Mouse (Mus musculus): ENCODE results near the gene Tet3. TPM values are rescaled to one million over a fixed set of nuclear protein-coding genes. Genes with fewer than 3 reads are reported as not detected.

The Tet3 gene
- 10 to 100 TPM; 53.5 to 65.9 (median 58.5) TPM for total RNA-seq (2022)

DNA sequence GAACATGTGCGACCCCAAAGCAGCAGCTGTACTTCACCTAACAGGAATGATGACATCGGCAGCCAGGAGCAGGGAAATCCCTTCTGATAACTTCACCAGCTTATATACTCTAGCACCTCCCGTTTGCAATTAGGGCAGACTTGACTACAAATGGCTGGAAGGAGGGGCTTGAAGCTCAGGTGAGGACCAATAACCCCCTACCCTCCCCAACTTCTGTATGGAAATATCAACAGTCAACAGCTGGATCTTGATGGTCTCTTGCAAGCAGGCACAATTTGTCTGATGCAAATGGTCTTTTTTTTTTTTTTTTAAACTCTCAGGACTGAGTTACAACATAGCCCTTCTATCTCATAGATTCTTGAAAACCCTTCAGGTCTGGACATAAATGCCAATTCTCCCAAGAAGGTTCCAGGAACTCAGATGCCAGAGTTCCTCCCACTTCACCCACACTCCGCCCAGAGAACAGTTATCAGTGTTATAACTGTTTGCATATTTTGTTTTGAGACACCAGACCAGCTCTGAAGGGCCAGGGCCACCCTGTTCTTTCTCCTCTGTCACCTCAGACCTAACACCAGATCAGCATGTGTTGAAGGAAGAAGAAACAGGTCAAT lies at the start of gene Tet3:
Tet3 (minus strand) TSS at position 51 of the 611 bp plus-strand sequence.
- DNase-seq (ENCODE audit: low spot score in 2 of 2): no peak

DNA sequence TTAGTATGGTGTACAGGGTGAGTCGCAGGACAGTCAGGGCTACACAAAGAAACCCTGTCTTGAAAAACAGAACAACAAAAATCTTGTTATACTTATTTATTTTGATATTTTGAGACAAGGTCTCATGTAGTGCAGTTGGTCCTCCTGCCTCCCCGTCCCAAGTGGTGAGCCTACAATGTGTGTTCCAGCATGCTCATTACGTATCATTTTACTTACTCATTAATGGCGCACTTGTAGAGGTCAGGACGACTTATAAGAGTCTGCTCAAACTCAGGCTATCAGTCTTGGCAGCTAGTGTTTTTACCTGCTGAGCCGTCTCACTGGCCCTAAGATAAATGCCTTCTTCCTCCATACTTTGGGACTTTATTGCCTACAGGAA lies 48.3 kb upstream of the Tet3 start:
- no peak for DNase-seq (ENCODE audit: low spot score in 2 of 2)

DNA sequence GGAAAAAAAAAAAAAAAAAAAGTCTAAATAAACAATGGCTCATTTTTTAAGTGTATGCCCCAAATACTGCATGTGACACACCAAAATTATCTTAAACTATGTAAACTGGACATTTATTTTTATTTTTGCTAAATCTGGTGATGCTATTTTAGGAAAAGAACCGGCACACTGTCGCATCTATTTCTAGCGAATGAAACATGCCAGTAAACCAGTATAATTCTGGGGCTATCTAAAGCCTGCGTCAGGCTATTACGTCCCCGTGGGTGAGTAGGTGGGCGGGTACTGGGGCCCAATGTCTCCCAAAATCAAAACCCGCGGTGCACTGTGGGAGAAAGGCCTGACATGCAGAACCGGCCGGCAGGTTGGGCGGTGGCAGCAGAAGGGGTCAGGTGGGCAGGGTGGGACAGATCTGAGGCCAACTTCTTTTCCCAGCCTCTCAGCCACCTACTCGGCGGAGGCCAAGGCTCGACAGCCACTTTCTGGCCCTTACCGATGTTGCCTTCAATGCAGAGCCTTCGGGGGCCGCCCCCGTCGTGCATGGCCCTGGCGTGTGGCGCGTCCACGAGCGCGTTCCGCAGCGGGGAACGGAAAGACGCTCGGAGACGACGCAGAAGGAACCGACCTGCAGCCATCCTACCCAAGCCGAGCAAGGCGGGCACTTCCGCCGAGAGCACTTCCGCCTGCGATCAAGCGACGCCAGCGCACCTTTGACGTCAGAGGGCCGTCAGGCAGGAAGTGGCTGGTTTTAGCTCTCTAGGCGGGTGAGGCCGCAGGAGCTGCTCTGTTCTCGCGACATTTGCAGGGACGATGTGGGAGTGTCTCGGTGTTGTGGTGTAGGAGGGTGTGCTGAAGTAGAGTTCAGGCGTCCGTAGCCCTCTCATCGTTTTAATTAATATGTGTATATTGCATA lies 47.6 kb upstream of the Tet3 start, which contains the start of gene Dguok:
Dguok (minus strand) TSS at position 712 of the 910 bp plus-strand sequence.
- peak; percentile 98 for DNase-seq (ENCODE audit: low spot score in 2 of 2)

DNA sequence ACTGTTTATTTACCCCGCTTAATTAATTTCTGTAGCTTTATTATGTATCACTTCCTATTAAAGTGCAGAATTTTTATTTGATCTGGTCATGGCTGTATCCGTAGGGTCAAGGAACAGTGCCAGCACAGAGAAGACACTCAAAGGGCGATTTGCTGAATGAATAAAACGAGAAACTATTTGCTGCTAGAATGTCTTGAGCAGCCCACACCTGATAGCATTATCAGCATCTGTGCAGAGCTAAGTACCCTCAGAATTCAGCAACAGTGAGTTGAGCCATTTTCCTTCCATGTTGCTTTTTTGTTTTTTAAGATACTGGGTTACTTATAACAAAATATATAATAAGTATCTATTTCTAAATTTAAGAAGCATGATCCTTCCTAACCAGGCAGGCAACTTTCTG lies 46.7 kb upstream of the Tet3 start:
- no peak for DNase-seq (ENCODE audit: low spot score in 2 of 2)

DNA sequence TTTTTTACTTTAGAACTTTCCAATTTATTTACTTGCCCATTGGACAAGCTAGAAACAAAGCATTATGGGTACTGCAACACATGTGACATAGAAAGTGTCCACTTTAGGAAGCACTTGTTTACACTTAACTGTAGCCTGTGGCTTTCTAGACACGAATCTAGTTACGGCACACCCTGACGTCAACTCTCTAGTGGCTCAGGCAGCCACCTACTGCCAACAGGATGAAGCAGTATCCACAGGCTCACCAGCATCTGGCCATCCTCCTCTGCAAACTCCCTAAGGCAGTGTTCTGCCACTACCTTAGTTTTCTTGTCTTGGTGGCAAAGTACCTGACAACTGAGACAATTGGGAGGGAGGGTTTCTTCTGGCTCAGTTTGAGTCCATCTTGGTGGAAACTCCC lies 44.5 kb upstream of the Tet3 start:
- no peak for DNase-seq (ENCODE audit: low spot score in 2 of 2)

DNA sequence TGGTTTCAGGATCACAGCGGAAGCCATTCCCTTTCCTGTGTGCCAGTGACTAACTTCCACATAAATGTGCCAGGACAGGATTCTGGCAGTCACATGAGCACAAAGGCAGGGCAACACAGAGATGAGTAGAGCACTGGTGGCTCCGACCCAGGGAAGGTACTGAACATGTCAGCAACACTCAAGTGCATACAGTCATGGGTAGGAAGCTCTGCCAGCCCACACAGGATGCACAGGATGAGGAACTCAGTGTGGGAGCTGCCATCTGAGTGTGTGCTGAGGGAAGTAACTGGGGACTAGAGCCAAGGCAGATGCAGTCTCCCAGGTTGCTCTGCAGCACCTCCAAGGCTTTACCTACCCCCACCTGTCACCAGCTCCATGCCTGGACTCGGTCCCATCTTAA lies 43.8 kb upstream of the Tet3 start:
- no peak for DNase-seq (ENCODE audit: low spot score in 2 of 2)

DNA sequence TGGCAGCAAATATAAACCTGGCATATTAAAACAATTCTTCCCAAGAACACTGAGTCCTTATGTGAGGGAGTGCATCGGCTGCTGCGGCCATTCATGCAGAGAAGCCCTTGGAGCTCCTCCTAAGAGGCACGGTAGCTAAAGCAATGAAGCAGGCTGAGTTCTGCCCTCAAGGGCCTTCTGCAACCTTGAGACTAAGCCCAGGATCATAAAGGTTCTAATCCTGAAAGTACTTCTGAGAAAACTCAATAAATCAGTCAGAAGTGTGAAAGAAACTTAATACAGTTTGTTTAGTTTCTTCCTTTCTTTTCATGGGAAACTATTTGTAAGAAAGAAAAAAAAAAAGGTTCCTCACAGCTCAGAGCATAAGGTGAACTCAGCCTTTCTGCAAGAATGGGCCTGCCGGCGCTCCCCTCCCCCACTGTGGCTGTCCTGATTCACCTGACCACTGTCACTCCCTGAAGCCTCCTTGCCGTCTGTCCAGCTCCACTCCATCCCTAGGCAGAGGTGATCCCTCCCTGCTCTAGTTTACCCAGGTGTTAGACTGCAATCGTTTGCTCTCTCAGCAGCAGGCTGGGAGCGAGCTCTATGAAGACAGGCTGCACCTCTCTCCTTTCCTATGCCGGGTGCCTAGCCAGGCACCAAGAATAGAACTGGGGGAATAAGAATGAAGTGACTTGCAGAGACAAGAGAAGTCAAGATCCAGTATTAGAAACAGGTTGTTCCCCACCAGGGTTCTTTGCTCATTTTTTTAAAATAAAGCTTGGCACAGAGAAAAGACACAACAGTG lies 42.8 kb upstream of the Tet3 start:
- DNase-seq (ENCODE audit: low spot score in 2 of 2): no peak

DNA sequence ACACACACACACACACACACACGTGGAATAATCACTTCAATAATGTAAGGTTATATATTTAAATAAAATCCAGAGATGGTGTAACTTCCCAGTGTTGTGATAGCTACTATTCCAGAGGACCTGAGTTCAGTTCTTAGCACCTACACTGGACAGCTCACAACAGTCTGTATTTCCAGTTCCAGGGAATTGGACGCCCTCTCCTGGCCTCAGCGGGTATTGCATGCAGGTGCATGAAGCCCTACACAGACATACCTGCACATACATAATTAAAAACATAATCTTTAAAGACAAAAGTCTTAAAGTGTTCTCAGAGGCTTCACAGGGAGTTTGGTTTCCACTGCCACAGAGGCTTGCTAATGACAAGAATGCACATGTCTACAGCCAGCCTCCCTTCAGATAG lies 41.6 kb upstream of the Tet3 start:
- DNase-seq (ENCODE audit: low spot score in 2 of 2): no peak

DNA sequence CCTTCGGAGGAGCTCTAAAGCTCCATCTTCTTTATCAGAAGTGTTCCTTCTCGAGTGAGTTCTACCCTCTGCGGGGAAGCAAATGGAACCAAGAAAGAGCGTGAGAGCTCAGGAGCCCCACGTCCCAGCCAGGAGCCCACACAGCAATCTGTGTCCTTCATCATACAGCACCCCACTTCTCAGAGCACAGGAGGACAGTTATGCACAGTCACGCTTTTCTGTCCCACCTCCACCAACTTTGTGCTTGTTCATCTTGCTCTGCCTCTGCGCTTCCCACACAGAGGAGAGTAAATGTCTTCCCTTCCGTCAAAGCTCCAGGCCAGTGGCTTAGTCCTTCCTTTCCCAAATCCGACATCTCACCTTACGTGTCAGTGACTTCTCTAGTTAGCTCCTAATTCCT lies 40.2 kb upstream of the Tet3 start:
- no peak for DNase-seq (ENCODE audit: low spot score in 2 of 2)

DNA sequence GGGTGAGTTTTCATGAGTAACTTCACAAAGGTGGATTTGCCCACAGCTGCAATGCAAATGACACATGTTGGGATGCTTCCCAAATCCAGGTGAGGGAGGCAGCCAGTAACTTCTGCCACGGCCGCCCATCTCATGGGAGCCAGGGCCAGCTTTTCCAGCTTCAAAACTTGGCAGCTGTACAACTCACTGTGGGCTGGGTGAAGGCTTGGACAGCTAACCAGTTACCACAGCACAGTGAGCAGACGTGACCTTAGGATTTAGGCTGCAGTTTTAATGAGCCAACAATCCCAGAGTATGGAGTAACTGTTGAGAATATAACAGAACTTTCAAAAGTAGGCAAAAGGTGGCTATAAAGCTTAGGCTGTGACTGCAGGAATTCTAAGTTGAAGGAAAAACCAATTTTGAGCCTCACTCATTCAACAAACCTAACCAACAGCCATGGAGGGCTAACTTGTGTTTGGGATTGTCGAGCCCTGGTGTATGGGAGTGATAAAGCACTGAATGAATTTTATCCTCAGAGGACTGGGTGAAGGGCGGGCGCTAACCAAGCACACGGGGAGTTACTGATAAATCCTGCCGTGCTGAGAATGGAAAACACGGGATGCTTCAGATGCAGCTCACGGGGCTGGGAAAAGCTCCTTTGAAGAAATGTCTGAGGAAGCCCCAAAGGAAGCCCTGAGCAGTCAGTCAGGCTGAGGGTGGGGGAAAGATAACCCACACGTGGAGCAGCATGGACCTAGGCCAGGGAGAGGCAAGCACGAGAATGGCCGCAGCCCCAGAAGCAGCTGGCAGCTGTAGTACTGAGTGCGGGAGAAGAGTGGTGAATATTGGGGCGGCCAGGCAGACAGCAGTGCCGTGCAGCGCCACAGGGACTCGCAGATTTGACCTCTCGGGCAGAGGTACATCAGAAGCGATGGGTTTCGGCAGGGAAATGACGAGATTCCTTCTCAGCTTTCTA lies 38.1 kb upstream of the Tet3 start:
- no peak for DNase-seq (ENCODE audit: low spot score in 2 of 2)

DNA sequence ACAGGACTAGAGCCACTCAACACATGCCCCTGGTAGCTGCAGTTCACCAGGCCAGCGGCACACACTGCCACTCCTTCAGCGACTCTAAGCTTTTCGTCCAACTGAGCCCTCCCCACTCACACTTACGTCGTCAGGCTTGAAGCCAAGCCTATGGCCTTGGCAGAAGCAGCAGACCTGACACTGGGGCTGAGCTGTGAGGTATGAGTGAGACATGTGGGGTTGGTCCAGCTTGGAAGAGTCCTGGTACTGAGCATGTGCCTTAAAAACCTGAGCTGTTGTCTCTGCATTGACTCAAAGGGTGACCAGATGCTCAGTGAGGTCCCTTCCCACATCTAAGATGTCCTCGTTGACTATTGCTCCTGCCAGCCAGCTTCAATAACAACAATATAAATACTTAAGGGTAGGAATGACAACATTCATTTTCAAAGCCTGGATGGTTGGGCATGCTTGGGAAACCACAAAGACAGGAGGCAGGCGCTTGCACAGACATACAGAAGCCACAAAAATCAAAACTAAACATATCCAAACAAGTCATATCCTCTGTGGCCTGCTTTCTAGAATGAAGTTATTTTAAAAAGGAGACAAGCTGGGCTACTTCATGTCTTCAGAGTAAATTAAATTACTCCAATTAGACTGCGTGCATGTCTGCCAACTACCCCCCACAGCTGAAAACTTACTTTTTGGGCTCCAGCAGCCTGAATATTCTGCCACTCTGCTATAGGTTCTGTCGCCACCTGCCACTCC lies 37.3 kb upstream of the Tet3 start:
- DNase-seq (ENCODE audit: low spot score in 2 of 2): no peak

DNA sequence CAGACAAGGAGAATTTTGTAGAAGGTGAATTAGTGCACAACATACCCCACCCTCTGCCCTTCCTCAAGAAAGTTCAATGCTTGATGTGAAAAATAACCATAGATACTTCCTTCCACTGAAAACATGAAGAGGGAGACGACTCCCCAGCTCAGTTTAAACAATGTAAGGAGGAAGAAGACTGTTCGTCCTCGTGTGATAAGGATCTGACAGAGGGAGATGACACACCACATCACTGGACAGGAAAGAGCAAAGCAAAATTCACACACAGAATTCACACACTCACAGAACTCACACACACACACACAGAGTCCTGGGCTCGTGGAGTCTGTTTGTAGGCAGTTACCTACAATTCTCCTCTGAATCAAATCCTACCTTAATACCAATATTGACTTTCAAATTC lies 31.7 kb upstream of the Tet3 start:
- DNase-seq (ENCODE audit: low spot score in 2 of 2): no peak

DNA sequence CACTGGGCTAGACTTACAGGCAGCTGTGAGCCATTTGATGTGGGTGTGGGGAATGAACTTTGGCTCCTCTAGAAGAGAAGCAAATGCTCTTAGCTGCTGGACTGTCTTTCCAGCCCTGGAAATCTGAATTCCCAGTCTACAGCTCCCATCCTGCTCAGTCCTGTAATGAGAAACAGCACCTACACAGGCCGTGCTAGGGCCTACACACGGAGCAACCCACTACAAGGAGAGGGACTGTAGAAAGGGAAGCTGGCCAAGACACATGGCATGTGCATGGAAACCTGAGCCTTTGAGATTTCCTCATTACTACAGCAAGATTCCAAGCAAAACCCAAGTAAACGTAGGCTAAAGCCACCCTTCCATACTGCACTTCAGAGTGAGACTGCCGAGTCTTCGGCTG lies 29.3 kb upstream of the Tet3 start:
- no peak for DNase-seq (ENCODE audit: low spot score in 2 of 2)

DNA sequence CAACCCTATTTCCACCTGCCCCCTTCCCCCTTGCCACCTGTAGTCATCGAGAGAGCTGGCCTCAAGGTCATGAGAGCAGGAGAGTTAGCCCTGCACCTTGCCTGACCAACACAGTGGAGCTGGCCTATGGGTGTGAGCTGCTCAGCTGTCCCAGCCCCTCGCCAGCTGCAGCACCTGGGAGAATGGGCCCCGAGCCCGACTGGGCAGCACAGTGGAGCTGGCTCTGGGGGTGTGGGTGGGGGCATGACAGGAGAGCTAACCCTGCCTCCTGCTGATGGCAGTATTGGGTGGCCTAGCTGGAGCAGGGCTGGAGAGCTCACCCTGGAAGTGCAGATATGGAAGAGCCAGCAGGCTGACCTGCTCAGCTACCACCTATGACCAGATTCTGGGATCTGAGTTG lies 28.4 kb upstream of the Tet3 start:
- DNase-seq (ENCODE audit: low spot score in 2 of 2): no peak

DNA sequence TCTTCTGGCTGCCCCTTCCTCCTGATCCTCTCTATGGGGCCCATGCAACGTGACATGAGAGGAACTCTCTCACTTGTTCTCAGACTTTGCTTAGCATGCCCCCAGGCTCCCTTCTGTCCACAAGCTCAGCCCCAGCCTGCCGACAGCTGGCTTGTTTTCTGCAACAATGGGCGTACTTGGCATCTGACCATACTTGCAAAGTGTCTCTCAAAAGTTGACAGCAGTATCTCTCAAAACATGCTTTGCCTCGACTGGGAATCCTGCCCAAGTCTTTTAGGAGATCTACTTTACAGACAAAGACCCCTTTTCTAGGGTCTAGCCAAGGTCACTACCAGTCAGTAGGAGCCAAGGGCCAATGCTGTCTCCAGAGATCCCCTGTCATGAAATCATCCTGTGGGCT lies 27.0 kb upstream of the Tet3 start:
- DNase-seq (ENCODE audit: low spot score in 2 of 2): no peak

DNA sequence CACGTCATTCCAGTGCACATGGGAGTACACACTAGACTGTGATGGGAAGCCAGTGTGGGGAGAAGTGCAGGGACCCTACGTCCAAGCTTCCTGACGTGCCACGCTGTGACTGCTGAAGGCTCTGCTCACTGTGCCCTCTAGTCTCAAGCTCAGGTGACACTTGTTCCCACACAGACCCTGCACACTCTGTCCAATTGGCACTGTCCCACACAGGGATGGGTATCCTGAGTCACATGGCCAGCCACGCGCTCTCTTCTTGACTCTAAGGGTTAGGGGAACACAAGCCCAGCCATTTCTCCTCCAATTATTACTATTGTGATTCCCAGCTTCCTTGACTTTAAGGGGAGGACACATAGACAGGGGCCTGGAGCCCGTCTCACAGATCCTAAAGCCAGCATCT lies 24.9 kb upstream of the Tet3 start:
- DNase-seq (ENCODE audit: low spot score in 2 of 2): no peak

DNA sequence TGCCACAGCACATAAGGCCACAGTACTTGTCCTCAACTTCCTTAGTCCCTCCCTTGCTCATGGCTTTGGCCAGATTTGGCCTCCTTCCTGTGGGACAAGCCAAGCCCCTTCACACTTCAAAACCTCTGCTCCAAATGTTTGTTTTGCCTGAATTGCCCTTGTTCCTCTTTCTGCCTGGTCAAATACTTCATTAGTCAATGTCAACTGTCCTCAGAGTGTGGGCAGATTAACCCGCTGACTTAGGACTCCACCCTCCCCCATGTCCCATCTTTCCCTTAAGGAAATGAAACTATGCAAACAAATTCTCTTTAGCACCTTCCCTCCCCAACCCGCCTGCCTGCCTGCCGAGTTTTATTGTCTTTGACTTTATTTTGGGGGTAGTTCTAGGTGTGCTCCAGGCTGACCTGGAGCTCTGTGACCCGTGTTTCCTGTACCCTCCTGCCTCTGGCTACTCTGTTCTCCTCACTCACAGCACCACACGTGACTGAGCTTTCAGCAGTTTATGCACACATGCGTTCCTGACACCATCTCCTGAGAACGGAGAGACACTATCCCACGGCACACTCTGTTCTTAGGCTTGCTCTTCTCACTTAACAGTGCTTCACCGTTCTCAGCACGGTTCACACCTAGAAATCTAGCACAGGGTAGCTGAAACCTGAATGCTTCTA lies 23.7 kb upstream of the Tet3 start:
- DNase-seq (ENCODE audit: low spot score in 2 of 2): no peak

DNA sequence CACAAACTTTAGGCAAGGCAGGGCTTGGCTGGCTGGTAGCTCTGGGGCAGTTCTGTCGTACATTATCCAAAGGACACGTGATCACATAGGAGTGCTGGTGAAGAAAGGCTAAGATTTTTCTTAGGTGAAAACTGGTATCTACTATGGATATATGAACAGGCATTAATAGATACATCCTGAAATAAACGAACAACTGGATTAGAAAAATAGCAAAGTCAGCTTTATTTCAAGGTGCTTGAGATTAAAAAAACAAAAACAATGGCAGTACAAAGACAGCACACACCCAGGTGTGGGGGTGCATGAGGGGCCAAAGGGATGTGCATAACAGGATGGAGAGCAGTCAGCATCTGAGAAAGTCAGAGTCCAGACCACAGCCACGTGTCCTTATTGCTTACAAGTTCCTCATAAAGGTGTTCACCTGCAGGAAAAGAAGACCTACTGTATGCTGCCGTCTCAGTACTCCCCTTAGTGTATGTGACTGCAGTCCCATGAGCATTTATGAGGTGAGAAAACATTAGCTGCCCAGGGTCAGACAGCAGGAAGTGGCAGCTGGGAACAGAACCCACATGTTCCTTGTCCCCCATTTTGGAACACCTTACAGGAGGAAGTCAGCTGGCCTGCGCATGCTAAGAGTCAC lies 21.3 kb upstream of the Tet3 start:
- no peak for DNase-seq (ENCODE audit: low spot score in 2 of 2)

DNA sequence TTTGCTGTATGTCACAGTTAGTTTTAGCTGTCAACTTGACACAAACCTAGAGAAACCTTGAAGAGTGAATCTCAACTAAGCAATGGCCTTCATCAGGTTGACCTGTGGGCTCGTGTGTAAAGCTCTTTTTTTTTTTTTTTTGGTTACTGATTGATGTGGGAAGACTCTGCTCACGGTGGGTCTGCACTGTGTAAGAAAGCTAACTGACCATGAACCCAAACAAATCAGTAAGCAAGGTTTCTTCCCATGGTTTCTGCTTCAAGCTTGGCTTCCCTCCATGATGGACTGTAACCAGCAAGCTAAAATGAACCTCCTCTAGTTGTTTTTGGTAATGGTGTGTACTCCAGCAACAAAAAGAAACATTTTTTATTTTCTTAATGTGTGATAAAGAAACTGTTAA lies 20.3 kb upstream of the Tet3 start:
- DNase-seq (ENCODE audit: low spot score in 2 of 2): no peak

Measured in layer of hippocampus, adult 8-10 months (tissue).